Mouse (Mus musculus) forebrain, postnatal 0 days (tissue): ENCODE measurements around the gene Kbtbd13. TPM values are rescaled to one million over a fixed set of nuclear protein-coding genes. Genes with fewer than 3 reads are reported as not detected.

Experiments
- ATAC-seq: fragments of 200-750 bp; cut with Nextera tagmentation; 2 replicates; pipeline ENCODE4 v1.8.0; 2017; ENCODE audit warnings: mild to moderate bottlenecking, moderate library complexity
- DNase-seq: peaks from one replicate; pipeline ENCODE4 v3.0.0-alpha.2; 2015
- H3K27ac ChIP-seq: fragments of 300-500 bp; sonication (generic); 2 replicates; pipeline ENCODE4 v1.5.1; 2014; ENCODE audit warnings: low read depth, mild to moderate bottlenecking, antibody characterized with exemption, low read length, moderate library complexity, mixed read lengths
- H3K27me3 ChIP-seq: fragments of 300-500 bp; sonication (generic); 2 replicates; pipeline ENCODE4 v1.6.1; 2014; ENCODE audit warnings: mild to moderate bottlenecking, low read length, mixed read lengths; ENCODE audit not compliant: insufficient read depth
- H3K36me3 ChIP-seq: fragments of 300-500 bp; sonication (generic); 2 replicates; pipeline ENCODE4 v1.6.1; 2014; ENCODE audit warnings: mild to moderate bottlenecking, moderate library complexity; ENCODE audit not compliant: insufficient read depth
- H3K4me1 ChIP-seq: fragments of 300-500 bp; sonication (generic); 2 replicates; pipeline ENCODE4 v1.6.1; 2014; ENCODE audit warnings: antibody characterized with exemption; ENCODE audit not compliant: insufficient read depth
- H3K4me2 ChIP-seq: fragments of 300-500 bp; sonication (generic); 2 replicates; pipeline ENCODE4 v1.6.1; 2014; ENCODE audit warnings: low read depth, mild to moderate bottlenecking, moderate library complexity
- H3K4me3 ChIP-seq: fragments of 300-500 bp; sonication (generic); 2 replicates; pipeline ENCODE4 v1.5.1; 2014; ENCODE audit warnings: low read depth, low read length, mixed read lengths
- H3K9ac ChIP-seq: fragments of 300-500 bp; sonication (generic); 2 replicates; pipeline ENCODE4 v1.6.1; 2014; ENCODE audit warnings: mild to moderate bottlenecking
- H3K9me3 ChIP-seq: fragments of 300-500 bp; sonication (generic); 2 replicates; pipeline ENCODE4 v1.6.1; 2016; ENCODE audit warnings: low read length
- CTCF ChIP-seq: sonication (generic); IDR thresholded peaks from 2 replicates; pipeline ENCODE4 v1.5.1; 2016; ENCODE audit warnings: antibody characterized with exemption, control low read depth, low read depth
- WGBS: fragments of 180-500 bp; shearing (Covaris S2); extraction: QIAGEN DNeasy Blood & Tissue Kit; methylation state at CpG from one replicate; pipeline ENCODE4 v1.1.7; 2014; 5-methylcytosine and 5-hydroxymethylcytosine counted together
- polyA plus RNA-seq: library from polyadenylated mRNA; unstranded; fragments of >200 nt; fragmentation: Nextera tagmentation; extraction: Ambion mirVana; gene quantifications from 2 replicates; pipeline ENCODE4 v1.2.1, GENCODE M21; 2015
- total RNA-seq: library from RNA; depleted of rRNA; stranded (reverse); fragments of >200 nt; gene quantifications from 2 replicates; pipeline ENCODE4 v1.2.3, GENCODE M21; 2014

The Kbtbd13 gene
- total and polyA plus RNA-seq, 2 experiments from 2014 or later, result 0.68 to 1.7 TPM

DNA sequence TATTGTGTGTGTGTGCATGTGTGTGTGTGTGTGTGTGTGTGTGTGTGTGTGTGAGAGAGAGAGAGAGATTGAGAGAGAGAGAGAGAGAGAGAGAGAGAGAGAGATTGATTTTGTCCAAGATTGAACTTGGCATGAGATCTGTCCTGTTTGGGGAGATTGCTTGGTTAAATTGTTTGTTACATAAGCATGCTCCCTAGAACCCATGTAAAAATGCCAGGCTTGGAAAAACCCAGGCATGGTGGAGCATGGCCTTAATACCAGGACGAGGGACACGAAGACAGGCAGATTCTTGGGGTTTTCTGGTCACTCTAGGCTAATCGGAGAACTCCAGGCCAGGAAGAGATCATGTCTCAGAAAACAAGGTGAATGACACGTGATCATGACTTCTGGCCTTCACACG, 36.6 kb upstream of the Kbtbd13 start:
- Histone ChIP-seq H3K27me3 (no peaks in the 10 kb centered on the region), H3K9ac (no peak overlapping the region), H3K27ac (no peak overlapping the region), H3K4me1 (no peaks in the 10 kb centered on the region), H3K4me2 (no peak overlapping the region), H3K4me3 (no peak overlapping the region), H3K9me3 (no peaks in the 10 kb centered on the region), H3K36me3 (no peaks in the 10 kb centered on the region)
- DNase-seq, result no peak
- 83% methylated on average over 5 of the region's 5 CpGs for WGBS
- ATAC-seq, result no peak
- TF ChIP-seq CTCF, result no peak

DNA sequence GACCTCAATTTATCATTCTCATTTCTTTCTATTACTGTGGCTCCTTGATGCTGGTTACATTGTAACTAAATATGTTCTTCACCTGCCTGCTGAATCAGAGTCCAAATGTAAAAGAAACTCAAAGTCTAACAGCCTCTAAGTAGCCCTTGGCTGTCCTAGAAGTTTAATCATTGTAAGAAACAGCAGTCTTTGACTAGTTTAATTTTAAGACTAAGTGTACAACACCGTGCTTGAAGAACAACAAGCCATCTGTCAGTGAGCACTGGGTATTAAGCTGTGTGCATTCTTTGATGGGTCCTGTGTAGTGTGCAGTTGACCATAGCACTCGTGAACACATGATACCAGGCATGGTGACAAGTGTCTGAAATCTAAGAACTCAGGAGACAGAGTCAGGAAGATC, 36.1 kb upstream of the Kbtbd13 start:
- no peaks in the 10 kb centered on the region for H3K4me1 ChIP-seq
- no peak for ATAC-seq
- no peak overlapping the region for H3K27ac ChIP-seq
- no peak overlapping the region for H3K4me3 ChIP-seq
- 64% methylated on average over 2 of the region's 2 CpGs for WGBS
- DNase-seq, result no peak
- H3K9ac ChIP-seq, result no peak overlapping the region
- H3K36me3 ChIP-seq, result no peaks in the 10 kb centered on the region
- no peaks in the 10 kb centered on the region for H3K9me3 ChIP-seq
- no peaks in the 10 kb centered on the region for H3K27me3 ChIP-seq
- TF ChIP-seq CTCF, result no peak
- H3K4me2 ChIP-seq, result no peak overlapping the region

DNA sequence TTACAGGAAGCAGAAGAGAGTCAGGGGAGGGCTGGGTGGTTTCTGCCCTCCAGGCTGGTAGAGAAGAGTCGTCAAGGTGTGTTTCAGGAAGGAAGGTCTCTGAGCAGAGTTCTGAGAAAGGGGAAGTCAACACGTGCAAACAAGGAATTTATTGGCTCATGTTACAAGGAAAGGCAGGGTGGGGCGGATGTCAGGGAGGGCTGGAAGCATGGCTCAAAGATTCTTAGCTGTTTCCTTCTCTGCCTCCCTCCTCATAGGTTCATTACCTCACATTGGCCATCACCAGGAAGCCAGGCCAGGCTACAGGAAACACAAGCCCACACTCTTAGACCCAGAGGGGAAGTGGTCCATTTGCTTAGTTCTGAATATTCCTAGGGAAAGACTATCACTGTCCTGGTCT, 32.9 kb upstream of the Kbtbd13 start:
- no peak overlapping the region for H3K4me2 ChIP-seq
- no peak overlapping the region for H3K27ac ChIP-seq
- ATAC-seq (no peak), DNase-seq (no peak)
- no peaks in the 10 kb centered on the region for H3K27me3 ChIP-seq
- H3K4me1 ChIP-seq, result no peaks in the 10 kb centered on the region
- no peaks in the 10 kb centered on the region for H3K9me3 ChIP-seq
- no peak for TF ChIP-seq CTCF
- 60% methylated on average over 3 of the region's 3 CpGs for WGBS
- no peak overlapping the region for H3K9ac ChIP-seq
- H3K4me3 ChIP-seq, result no peak overlapping the region
- H3K36me3 ChIP-seq, result no peaks in the 10 kb centered on the region

- Histone ChIP-seq H3K27me3 (no peaks in the 10 kb centered on the region), H3K9me3 (no peaks in the 10 kb centered on the region), H3K36me3 (no peaks in the 10 kb centered on the region), H3K4me1 (no peaks in the 10 kb centered on the region), H3K4me3 (no peak within 1 kb of the TSS), H3K27ac (no peak within 1 kb of the TSS), H3K9ac (no peak within 1 kb of the TSS), H3K4me2 (no peak within 1 kb of the TSS)
- no peak for TF ChIP-seq CTCF
- ATAC-seq, result no peak
- no peak for DNase-seq
- WGBS, result 83% methylated on average over 11 of the region's 11 CpGs
Observed at GRCm38 (mm10) chr9:65422760-65423501, 31.5 kb upstream of the Kbtbd13 start, which contains the start of gene Slc51b. Slc51b (minus strand) TSS chr9:65422955.

- 78% methylated on average over 3 of the region's 3 CpGs for WGBS
- no peaks in the 10 kb centered on the region for H3K9me3 ChIP-seq
- no peak overlapping the region for H3K9ac ChIP-seq
- TF ChIP-seq CTCF, result no peak
- H3K4me3 ChIP-seq, result no peak overlapping the region
- H3K27me3 ChIP-seq, result no peaks in the 10 kb centered on the region
- no peak overlapping the region for H3K27ac ChIP-seq
- ATAC-seq (no peak), DNase-seq (no peak)
- H3K36me3 ChIP-seq, result no peaks in the 10 kb centered on the region
- H3K4me1 ChIP-seq, result no peaks in the 10 kb centered on the region
- H3K4me2 ChIP-seq, result no peak overlapping the region
Observed at GRCm38 (mm10) chr9:65419633-65420032, 28.2 kb upstream of the Kbtbd13 start.

GRCm38 (mm10) chr9:65417738-65418137, 26.3 kb upstream of the Kbtbd13 start:
- ATAC-seq (no peak), DNase-seq (no peak)

GRCm38 (mm10) chr9:65411326-65411725, 19.9 kb upstream of the Kbtbd13 start:
- DNase-seq (no peak), ATAC-seq (no peak)
- H3K4me2 ChIP-seq, result no peak overlapping the region
- no peaks in the 10 kb centered on the region for H3K27me3 ChIP-seq
- no peak overlapping the region for H3K9ac ChIP-seq
- no peaks in the 10 kb centered on the region for H3K36me3 ChIP-seq
- TF ChIP-seq CTCF, result no peak
- 75% methylated on average over 3 of the region's 3 CpGs for WGBS
- no peak overlapping the region for H3K27ac ChIP-seq
- H3K4me1 ChIP-seq, result no peaks in the 10 kb centered on the region
- no peak overlapping the region for H3K4me3 ChIP-seq
- H3K9me3 ChIP-seq, result no peaks in the 10 kb centered on the region

More at GRCm38 (mm10) chr9:65417738-65418137, 26.3 kb upstream of the Kbtbd13 start:
- H3K4me3 ChIP-seq, result no peak overlapping the region
- WGBS, result 43% methylated on average over 3 of the region's 3 CpGs
- no peak for TF ChIP-seq CTCF
- no peak overlapping the region for H3K4me2 ChIP-seq
- no peaks in the 10 kb centered on the region for H3K27me3 ChIP-seq
- no peak overlapping the region for H3K9ac ChIP-seq
- no peaks in the 10 kb centered on the region for H3K36me3 ChIP-seq
- H3K4me1 ChIP-seq, result no peaks in the 10 kb centered on the region
- H3K27ac ChIP-seq, result no peak overlapping the region
- H3K9me3 ChIP-seq, result no peaks in the 10 kb centered on the region
